Mouse (Mus musculus): ENCODE results near the gene Otulin. TPM values are rescaled to one million over a fixed set of nuclear protein-coding genes. Genes with fewer than 3 reads are reported as not detected.

Gene Otulin
- 29.1 and 30.7 TPM in 2 replicates for polyA plus RNA-seq (2015; fragmentation: Nextera tagmentation; extraction: Ambion mirVana)

DNA sequence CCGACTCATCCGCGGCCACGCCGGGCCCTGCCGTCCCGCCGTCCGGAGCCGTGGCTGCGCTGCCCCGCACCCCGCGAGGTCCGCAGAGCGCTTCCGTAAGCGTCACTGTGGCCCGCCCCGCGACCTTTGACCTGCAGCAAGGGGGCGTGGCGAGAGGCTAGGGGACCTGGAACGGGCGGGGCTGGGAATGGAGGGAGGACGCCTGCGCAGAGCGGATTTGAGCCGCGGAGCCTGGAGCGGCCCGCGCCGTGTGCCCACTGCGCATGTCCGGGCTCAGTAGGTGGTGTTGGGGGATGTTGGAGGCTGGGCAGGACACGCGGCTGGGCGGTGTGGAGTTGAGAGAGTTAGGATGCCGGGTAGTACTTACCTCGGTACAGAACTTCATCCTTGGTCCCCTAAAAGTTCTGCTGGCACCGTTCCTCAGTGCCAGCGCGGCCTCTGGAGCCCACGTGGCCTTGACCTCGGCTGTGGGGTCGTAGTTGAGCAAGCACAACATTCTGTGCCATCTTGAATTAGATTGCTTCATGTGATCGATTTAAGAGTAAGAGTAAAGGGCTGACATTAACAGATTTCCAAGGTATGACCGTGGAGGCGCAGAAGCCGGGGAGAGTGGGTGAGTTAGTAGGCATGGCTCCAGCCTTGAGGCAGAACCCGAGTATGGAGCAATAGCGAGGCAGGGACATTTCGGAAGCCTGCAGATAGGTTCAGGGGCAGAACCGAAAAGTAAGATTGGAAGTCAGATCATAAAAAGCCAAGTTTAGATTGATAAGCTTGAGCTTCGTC is at the start of gene Otulin:
Otulin (minus strand) TSS at position 93 of the 783 bp plus-strand sequence.
- H3K36me3 ChIP-seq = peaks cover 11% of the 10 kb centered on the region
- peak within 1 kb of the TSS; percentile 88 for H3K9ac ChIP-seq
- H3K4me2 ChIP-seq = peak within 1 kb of the TSS; percentile 80
- WGBS = 5% methylated on average over 56 of the region's 56 CpGs
- peaks cover 26% of the 10 kb centered on the region for H3K4me1 ChIP-seq
- peak within 1 kb of the TSS; percentile 95 for H3K4me3 ChIP-seq
- H3K27ac ChIP-seq = peak within 1 kb of the TSS; percentile 80
- no peaks in the 10 kb centered on the region for H3K9me3 ChIP-seq
- ATAC-seq (ENCODE audit: insufficient number of reproducible peaks, insufficient read depth, low FRiP score, low TSS enrichment, low read depth) = peak; percentile 96
- H3K27me3 ChIP-seq = no peaks in the 10 kb centered on the region

DNA sequence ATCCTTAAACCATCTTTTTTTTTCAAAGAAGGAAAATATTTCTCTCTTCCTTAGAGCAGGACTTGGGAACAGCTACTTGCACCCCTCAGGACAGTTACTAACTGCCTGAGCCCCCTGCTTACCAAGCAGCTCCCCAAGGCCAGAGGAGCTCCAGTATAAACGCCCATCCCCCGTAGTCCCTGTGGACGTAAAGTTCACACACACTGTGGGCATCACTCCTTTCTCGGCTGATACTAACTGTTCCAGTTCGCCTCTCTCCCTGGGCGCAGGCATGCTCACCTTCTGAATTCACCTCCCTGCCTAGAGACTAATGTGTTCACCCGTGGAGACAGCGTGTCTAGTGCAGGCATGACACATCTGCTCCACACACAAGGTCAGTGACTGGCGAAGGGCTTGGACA is 48.0 kb upstream of the Otulin start:
- 79% methylated on average over 9 of the region's 9 CpGs for WGBS
- no peaks in the 10 kb centered on the region for H3K9me3 ChIP-seq
- H3K4me3 ChIP-seq = no peak overlapping the region
- H3K9ac ChIP-seq = no peak overlapping the region
- H3K27ac ChIP-seq = no peak overlapping the region
- H3K36me3 ChIP-seq = no peaks in the 10 kb centered on the region
- H3K4me2 ChIP-seq = no peak overlapping the region
- no peak for ATAC-seq (ENCODE audit: insufficient number of reproducible peaks, insufficient read depth, low FRiP score, low TSS enrichment, low read depth)
- H3K27me3 ChIP-seq = no peaks in the 10 kb centered on the region
- peaks cover 29% of the 10 kb centered on the region for H3K4me1 ChIP-seq

DNA sequence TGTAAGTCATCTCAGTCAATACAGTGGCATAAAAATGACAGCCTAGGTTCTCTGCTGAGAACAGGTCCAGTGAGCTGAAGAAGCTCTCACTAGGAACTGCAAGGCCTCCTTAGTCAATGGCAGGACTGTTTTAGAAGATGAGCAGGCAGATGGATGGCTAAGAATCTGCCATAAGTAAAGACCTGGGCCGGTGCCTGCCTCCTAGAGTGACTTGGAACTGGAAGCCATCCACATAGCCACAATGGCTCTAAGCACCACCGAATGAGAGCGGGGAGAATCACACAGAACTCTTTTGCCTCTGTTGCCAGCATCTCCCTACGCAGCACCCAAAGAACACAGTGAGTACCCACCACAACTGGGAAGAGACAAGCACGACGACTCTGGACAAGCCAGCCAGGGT is 47.3 kb upstream of the Otulin start:
- H3K4me3 ChIP-seq = no peak overlapping the region
- no peak overlapping the region for H3K27ac ChIP-seq
- H3K27me3 ChIP-seq = no peaks in the 10 kb centered on the region
- peaks cover 24% of the 10 kb centered on the region for H3K4me1 ChIP-seq
- H3K9me3 ChIP-seq = no peaks in the 10 kb centered on the region
- no peaks in the 10 kb centered on the region for H3K36me3 ChIP-seq
- no peak overlapping the region for H3K9ac ChIP-seq
- 91% methylated on average over 6 of the region's 6 CpGs for WGBS
- no peak for ATAC-seq (ENCODE audit: insufficient number of reproducible peaks, insufficient read depth, low FRiP score, low TSS enrichment, low read depth)
- H3K4me2 ChIP-seq = no peak overlapping the region

DNA sequence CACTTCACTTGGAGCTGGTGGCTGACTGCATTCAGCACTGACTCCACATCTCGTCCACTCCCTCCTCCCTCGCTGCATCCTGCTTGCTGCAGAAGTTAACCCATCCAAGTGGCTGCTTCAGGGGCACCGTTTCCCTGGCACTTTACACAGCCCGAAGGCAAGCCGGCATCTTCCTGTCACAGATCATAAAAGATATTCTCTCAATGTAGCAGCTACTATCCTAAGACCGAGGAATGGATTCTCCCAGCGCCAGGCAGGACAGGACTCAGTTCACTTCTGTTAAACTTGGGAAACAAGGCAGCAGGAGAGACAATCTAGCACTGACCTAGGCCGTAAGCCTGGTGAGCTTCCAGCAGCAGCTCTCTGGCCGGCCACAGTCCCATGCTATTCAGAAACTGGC is 45.7 kb upstream of the Otulin start:
- Histone ChIP-seq H3K9me3 (no peaks in the 10 kb centered on the region), H3K4me1 (peaks cover 18% of the 10 kb centered on the region), H3K36me3 (no peaks in the 10 kb centered on the region), H3K27me3 (no peaks in the 10 kb centered on the region), H3K27ac (no peak overlapping the region), H3K9ac (0 out of 2 replicates have a peak overlapping the region, but pooled peaks have one; percentile 11), H3K4me3 (no peak overlapping the region), H3K4me2 (no peak overlapping the region)
- WGBS = 55% methylated on average over 9 of the region's 9 CpGs
- no peak for ATAC-seq (ENCODE audit: insufficient number of reproducible peaks, insufficient read depth, low FRiP score, low TSS enrichment, low read depth)

DNA sequence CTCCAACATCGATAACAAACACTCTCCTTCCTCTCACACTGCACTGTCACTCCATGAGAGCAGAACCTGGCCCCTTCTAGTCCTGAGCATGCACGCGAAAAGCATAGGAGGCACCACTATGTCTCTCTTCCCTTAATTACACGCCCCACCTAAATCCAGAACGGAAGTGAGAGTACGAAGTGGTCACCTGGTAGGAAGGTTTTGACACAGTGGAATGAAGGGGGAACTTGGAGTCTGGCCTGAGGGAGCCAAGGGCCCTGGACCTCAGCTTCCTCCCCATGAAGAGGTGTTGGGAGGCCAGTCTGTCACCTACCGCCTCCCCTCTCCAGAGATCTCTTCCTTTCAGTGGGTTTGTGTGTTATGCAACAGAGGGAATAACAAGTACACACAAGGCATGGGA is 44.6 kb upstream of the Otulin start:
- Histone ChIP-seq H3K36me3 (no peaks in the 10 kb centered on the region), H3K9ac (no peak overlapping the region), H3K9me3 (no peaks in the 10 kb centered on the region), H3K4me1 (peaks cover 10% of the 10 kb centered on the region), H3K4me3 (no peak overlapping the region), H3K4me2 (no peak overlapping the region), H3K27me3 (no peaks in the 10 kb centered on the region), H3K27ac (no peak overlapping the region)
- ATAC-seq (ENCODE audit: insufficient number of reproducible peaks, insufficient read depth, low FRiP score, low TSS enrichment, low read depth) = no peak
- 90% methylated on average over 7 of the region's 7 CpGs for WGBS

DNA sequence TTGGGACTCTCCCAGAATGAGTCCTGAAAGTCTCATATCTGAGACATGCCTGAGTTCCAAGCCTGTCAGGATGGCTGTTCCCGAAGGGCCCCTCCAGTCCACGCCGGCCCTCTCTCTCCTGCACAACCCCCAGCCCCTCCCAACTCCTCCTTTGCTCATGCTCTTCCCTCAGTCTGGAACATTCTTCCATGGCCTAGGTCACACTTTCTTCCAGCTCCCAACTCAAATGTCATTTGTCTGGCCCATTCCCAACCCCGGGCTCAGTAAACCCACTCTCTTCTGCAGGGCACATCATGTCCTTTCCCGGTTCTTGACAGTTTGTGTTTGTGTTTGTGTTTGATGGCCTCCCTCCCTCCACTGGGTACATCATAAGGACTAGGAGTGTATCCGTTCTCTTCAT is 43.5 kb upstream of the Otulin start:
- H3K9ac ChIP-seq = no peak overlapping the region
- ATAC-seq (ENCODE audit: insufficient number of reproducible peaks, insufficient read depth, low FRiP score, low TSS enrichment, low read depth) = no peak
- peaks cover 10% of the 10 kb centered on the region for H3K4me1 ChIP-seq
- WGBS = 78% methylated on average over 6 of the region's 6 CpGs
- no peak overlapping the region for H3K27ac ChIP-seq
- H3K9me3 ChIP-seq = no peaks in the 10 kb centered on the region
- H3K27me3 ChIP-seq = no peaks in the 10 kb centered on the region
- H3K4me3 ChIP-seq = no peak overlapping the region
- no peaks in the 10 kb centered on the region for H3K36me3 ChIP-seq
- no peak overlapping the region for H3K4me2 ChIP-seq

DNA sequence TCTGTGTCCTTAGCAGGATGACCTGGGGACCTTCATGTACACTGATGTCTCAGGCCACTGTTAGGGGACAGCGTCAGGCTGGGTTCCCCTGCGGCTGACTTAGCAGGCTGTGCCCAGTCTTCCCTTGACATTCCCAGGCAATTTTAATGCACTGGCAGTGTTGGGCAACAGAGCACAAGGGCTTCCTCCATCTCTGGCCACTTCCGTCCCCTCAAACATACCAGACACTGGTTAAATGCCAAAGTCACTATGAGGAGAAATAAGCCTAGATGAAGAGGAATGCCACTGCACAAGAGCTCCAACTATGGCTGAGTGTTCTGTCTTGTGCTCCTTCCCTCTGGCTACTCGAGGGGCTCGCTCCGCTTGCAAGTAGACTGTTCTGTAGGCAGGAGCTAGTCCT is 42.7 kb upstream of the Otulin start:
- no peak overlapping the region for H3K9ac ChIP-seq
- H3K4me1 ChIP-seq = peaks cover 10% of the 10 kb centered on the region
- no peaks in the 10 kb centered on the region for H3K36me3 ChIP-seq
- WGBS = 85% methylated on average over 6 of the region's 6 CpGs
- no peaks in the 10 kb centered on the region for H3K9me3 ChIP-seq
- no peak overlapping the region for H3K4me3 ChIP-seq
- H3K4me2 ChIP-seq = no peak overlapping the region
- H3K27me3 ChIP-seq = no peaks in the 10 kb centered on the region
- H3K27ac ChIP-seq = no peak overlapping the region
- no peak for ATAC-seq (ENCODE audit: insufficient number of reproducible peaks, insufficient read depth, low FRiP score, low TSS enrichment, low read depth)

DNA sequence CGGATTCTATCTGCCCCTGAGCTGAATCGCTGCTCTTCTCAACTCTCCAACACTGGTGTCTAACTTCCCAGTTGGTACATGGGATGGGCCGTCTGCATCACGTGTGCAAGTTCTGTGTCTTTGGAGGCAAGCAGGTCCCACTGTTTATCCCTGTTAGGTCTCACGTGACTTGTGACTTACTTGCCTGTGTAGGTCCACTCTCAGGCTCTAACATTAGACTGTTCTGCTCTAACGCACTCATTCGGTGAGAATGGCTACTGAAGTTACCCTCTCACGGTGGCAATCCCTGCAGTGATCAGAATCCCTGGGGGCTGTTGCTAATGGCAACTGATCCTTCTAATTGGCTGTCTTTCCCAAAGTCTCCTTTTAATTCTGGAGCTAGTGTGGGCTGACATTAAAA is 41.8 kb upstream of the Otulin start:
- 54% methylated on average over 8 of the region's 8 CpGs for WGBS
- Histone ChIP-seq H3K9me3 (no peaks in the 10 kb centered on the region), H3K27me3 (no peaks in the 10 kb centered on the region), H3K4me1 (peaks cover 10% of the 10 kb centered on the region), H3K4me3 (no peak overlapping the region), H3K36me3 (no peaks in the 10 kb centered on the region), H3K4me2 (no peak overlapping the region), H3K9ac (no peak overlapping the region), H3K27ac (no peak overlapping the region)
- ATAC-seq (ENCODE audit: insufficient number of reproducible peaks, insufficient read depth, low FRiP score, low TSS enrichment, low read depth) = no peak

DNA sequence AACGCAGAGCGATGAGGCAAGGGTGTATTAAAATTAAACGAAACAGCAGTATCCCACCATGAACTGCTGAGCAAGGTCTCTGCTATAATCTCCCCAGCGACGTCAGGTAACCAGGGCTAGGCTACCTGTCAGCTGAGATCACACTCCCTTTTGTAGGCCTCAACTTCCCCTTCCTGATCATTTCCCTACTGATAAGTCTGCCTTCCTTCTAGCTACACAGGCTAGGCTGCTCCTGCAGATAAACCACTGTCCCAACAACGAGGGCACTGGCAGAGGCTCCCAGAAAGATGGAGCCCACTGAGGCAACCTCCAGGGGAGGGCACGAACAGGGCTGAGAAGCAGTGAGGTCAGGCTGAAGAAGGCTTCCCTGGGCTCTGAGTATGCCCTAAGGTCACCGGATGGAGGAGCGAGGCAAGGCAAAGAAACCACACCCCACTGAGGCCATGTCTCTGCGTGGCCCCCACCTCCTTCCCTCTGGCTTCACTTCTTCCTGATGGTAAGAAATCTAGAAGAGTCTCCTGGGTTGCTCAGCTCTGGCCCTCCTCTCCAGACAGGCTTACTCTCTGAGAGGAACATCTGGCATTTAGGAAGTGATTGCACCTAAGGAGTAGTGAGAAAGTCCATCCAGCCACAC is 41.2 kb upstream of the Otulin start:
- ATAC-seq (ENCODE audit: insufficient number of reproducible peaks, insufficient read depth, low FRiP score, low TSS enrichment, low read depth) = no peak
- 81% methylated on average over 10 of the region's 10 CpGs for WGBS
- H3K9ac ChIP-seq = no peak overlapping the region
- no peak overlapping the region for H3K4me2 ChIP-seq
- no peak overlapping the region for H3K4me3 ChIP-seq
- no peaks in the 10 kb centered on the region for H3K27me3 ChIP-seq
- no peaks in the 10 kb centered on the region for H3K36me3 ChIP-seq
- H3K4me1 ChIP-seq = peaks cover 7% of the 10 kb centered on the region
- no peaks in the 10 kb centered on the region for H3K9me3 ChIP-seq
- H3K27ac ChIP-seq = no peak overlapping the region

DNA sequence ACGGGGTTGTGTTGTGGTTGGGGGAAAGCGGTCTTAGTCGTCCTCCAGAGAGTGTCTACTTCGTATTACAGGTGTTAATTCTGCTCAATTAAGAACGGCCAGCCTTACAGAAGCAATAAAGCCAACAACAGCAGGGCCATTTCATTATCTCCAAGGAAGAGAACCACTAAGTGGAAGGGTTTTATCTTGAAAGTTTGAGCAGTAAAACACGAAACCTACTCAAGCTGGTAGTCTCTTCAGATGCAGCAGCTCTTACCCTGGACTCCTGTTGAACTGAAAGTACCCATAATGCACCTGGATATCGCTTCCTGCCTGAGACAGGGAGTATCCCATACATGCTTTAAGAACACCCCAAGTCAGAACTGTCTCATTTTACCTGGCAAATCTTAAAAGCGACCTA is 40.2 kb upstream of the Otulin start:
- no peak overlapping the region for H3K4me3 ChIP-seq
- no peaks in the 10 kb centered on the region; the same call in 1 of the 2 replicates for H3K4me1 ChIP-seq
- no peak overlapping the region for H3K9ac ChIP-seq
- ATAC-seq (ENCODE audit: insufficient number of reproducible peaks, insufficient read depth, low FRiP score, low TSS enrichment, low read depth) = no peak
- H3K27ac ChIP-seq = no peak overlapping the region
- WGBS = 88% methylated on average over 8 of the region's 8 CpGs
- no peaks in the 10 kb centered on the region for H3K36me3 ChIP-seq
- H3K4me2 ChIP-seq = no peak overlapping the region
- H3K9me3 ChIP-seq = no peaks in the 10 kb centered on the region
- H3K27me3 ChIP-seq = no peaks in the 10 kb centered on the region

DNA sequence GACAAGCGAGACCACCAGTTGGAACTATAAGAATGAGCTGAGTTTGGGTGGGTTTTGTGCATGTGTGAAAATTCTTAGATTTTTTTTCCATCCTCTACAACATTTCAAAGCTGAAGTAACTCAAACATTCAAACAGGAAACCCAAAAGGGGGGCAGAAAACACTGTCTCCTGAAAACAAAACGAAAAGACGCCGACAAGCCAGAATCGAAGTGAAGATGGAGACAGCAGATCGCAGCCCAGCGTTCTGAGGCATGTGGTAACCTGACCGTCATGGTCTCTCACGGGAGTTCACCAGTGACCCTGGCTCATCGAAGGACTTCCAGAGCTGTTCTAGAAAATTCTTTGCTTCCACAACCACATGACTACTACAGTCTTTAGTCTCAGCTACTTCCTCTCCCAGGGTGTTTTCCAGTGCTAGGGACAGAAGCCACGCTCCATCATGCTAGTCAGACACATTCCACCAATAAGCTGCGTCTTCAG is 39.5 kb upstream of the Otulin start:
- H3K9me3 ChIP-seq = no peaks in the 10 kb centered on the region
- WGBS = 78% methylated on average over 12 of the region's 12 CpGs
- no peak overlapping the region for H3K27ac ChIP-seq
- no peak overlapping the region for H3K9ac ChIP-seq
- H3K4me1 ChIP-seq = peaks cover 5% of the 10 kb centered on the region; the same call in 1 of the 2 replicates
- H3K4me2 ChIP-seq = no peak overlapping the region
- H3K27me3 ChIP-seq = no peaks in the 10 kb centered on the region
- H3K4me3 ChIP-seq = no peak overlapping the region
- no peaks in the 10 kb centered on the region for H3K36me3 ChIP-seq
- ATAC-seq (ENCODE audit: insufficient number of reproducible peaks, insufficient read depth, low FRiP score, low TSS enrichment, low read depth) = no peak

DNA sequence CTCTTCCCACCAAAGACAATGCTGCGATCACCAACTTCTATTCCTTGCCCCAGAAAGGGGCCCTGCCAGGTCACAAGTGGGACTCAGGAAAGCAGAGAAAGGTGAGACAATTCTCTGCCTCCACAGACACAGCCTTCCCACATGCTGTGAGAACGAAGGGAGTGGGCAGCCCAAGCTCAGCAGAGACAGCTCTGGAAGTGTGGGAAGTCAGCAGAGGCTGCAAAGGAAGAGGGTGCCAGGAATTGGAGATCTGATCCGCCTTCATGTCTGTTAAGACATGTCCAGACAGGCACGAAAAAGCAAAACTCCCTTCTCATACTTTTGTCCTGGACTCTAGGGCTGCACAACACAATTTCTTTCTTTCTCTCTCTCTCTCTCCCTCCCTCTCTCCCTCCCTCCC is 38.8 kb upstream of the Otulin start:
- no peak overlapping the region for H3K9ac ChIP-seq
- no peak overlapping the region for H3K4me2 ChIP-seq
- no peak for ATAC-seq (ENCODE audit: insufficient number of reproducible peaks, insufficient read depth, low FRiP score, low TSS enrichment, low read depth)
- no peak overlapping the region for H3K27ac ChIP-seq
- no peaks in the 10 kb centered on the region for H3K36me3 ChIP-seq
- peaks cover 5% of the 10 kb centered on the region; the same call in 1 of the 2 replicates for H3K4me1 ChIP-seq
- WGBS = 67% methylated on average over 4 of the region's 4 CpGs
- no peaks in the 10 kb centered on the region for H3K9me3 ChIP-seq
- no peak overlapping the region for H3K4me3 ChIP-seq
- H3K27me3 ChIP-seq = no peaks in the 10 kb centered on the region
